Mouse (Mus musculus) lung, postnatal 36 days (tissue): ENCODE measurements around the gene Gm13124.
"Not testable (repeated sequence)": the region's sequence is repeated elsewhere in the genome, so short reads cannot be mapped to it uniquely, and the experiment has no call there.

Experiments
- DNase-seq: peaks from one replicate; pipeline ENCODE4 v3.0.0; 2022; ENCODE audit warnings: mixed read lengths

Gm13124 gene

GRCm38 (mm10) chr4:144565034-144565433 lies at the start of gene Gm13124:
Gene Gm13124, minus strand, starts transcription at chr4:144565134.
- no peak for DNase-seq

GRCm38 (mm10) chr4:144614586-144614985 lies 49.7 kb upstream of the Gm13124 start:
- DNase-seq, result no peak

GRCm38 (mm10) chr4:144613407-144613806 lies 48.5 kb upstream of the Gm13124 start, which contains the start of gene Aadacl4:
Gene Aadacl4, plus strand, starts transcription at chr4:144613707.
- no peak for DNase-seq

GRCm38 (mm10) chr4:144592790-144593189 lies 27.9 kb upstream of the Gm13124 start:
- no peak for DNase-seq

GRCm38 (mm10) chr4:144586207-144586606 lies 21.3 kb upstream of the Gm13124 start:
- DNase-seq, result not testable (repeated sequence)

- DNase-seq, result no peak
Measured at GRCm38 (mm10) chr4:144567752-144568151, 2.8 kb upstream of the Gm13124 start.

- no peak for DNase-seq
Measured at GRCm38 (mm10) chr4:144561205-144561604, 3.7 kb downstream of the Gm13124 start.

- DNase-seq, result peak; percentile 35
Measured at GRCm38 (mm10) chr4:144559792-144560191, 5.1 kb downstream of the Gm13124 start.

- DNase-seq, result no peak
Measured at GRCm38 (mm10) chr4:144551156-144551555, 13.8 kb downstream of the Gm13124 start.

- not testable (repeated sequence) for DNase-seq
Measured at GRCm38 (mm10) chr4:144545339-144545738, 19.6 kb downstream of the Gm13124 start.

GRCm38 (mm10) chr4:144544689-144545088 lies 20.2 kb downstream of the Gm13124 start:
- no peak for DNase-seq

- no peak for DNase-seq
Measured at GRCm38 (mm10) chr4:144519522-144519921, 45.4 kb downstream of the Gm13124 start, which contains the start of gene 9430007A20Rik. Gene 9430007A20Rik, plus strand, starts transcription at chr4:144519822.

GRCm38 (mm10) chr4:144506518-144506917 lies 58.4 kb downstream of the Gm13124 start:
- DNase-seq, result no peak
